ENCODE assay signal across 31 mouse cellular contexts in genomic region chr4:154055482-154055881, GRCm38 (mm10). TPM values are rescaled to one million over a fixed set of nuclear protein-coding genes. Genes with fewer than 3 reads are reported as not detected.
DNase-seq lines count a peak whose midpoint lies in the region; ATAC-seq and TF ChIP-seq lines count a peak whose summit lies in the region.
"Had no signal": no experiment of that assay in that cellular context is flagged by ENCODE, and none has a peak within 500 bp of the region (broad histone marks: within the 10 kb centered on the region; RNA-seq: fewer than 3 reads in every experiment).

No protein-coding gene starts in this region.

- H3K4me1 ChIP-seq in liver, postnatal 0 days (ENCODE audit: insufficient read depth), result no peaks in the 10 kb centered on the region
- H3K4me1 ChIP-seq: hindbrain, embryonic 12.5 days; liver, embryonic 12.5 days; midbrain, embryonic 12.5 days; neural tube, embryonic 15.5 days had no signal

- ATAC-seq in liver, postnatal 0 days, result no peak
- ATAC-seq in megakaryocyte-erythroid progenitor cell, adult 5-6 weeks (replicated peaks; ENCODE audit: low FRiP score, low TSS enrichment, poor library complexity, severe bottlenecking), result no peak
- ATAC-seq: forebrain, embryonic 14.5 days; liver, embryonic 12.5 days had no signal

- no peak for TF ChIP-seq EP300 in liver, postnatal 0 days (IDR thresholded peaks at IDR 0.05; ENCODE audit: low read depth)

- TF ChIP-seq CTCF in liver, postnatal 0 days (IDR thresholded peaks at IDR 0.05; ENCODE audit: low read depth), result no peak

- no peak overlapping the region for H3K9ac ChIP-seq in liver, postnatal 0 days (replicated peaks)
- H3K9ac ChIP-seq: hindbrain, embryonic 12.5 days; limb, embryonic 13.5 days; liver, embryonic 12.5 days; midbrain, embryonic 12.5 days; neural tube, embryonic 15.5 days had no signal

- WGBS in liver, postnatal 0 days (ENCODE audit: insufficient replicate concordance), result 79% methylated on average over 7 of the region's 7 CpGs

- H3K27me3 ChIP-seq in liver, postnatal 0 days (ENCODE audit: insufficient read depth, low read length), result no peaks in the 10 kb centered on the region
- H3K27me3 ChIP-seq: midbrain, embryonic 12.5 days; neural tube, embryonic 15.5 days had no signal

- H3K4me2 ChIP-seq in liver, postnatal 0 days (ENCODE audit: low read depth, low read length), result no peak overlapping the region
- H3K4me2 ChIP-seq: hindbrain, embryonic 12.5 days; limb, embryonic 13.5 days; liver, embryonic 12.5 days; midbrain, embryonic 12.5 days; neural tube, embryonic 15.5 days had no signal

- peak; percentile 91 for DNase-seq in heart, adult 11 months
- no peak for DNase-seq in heart, adult 8-10 months (ENCODE audit: low spot score)
- DNase-seq in testis, postnatal 14 days (ENCODE audit: low spot score), result peak; percentile 78
- no peak for DNase-seq in testis, postnatal 10 days (ENCODE audit: low spot score)
- peak; percentile 17 to 33 for DNase-seq in heart, postnatal 10 days
- no peak for DNase-seq in liver, postnatal 0 days
- DNase-seq: adrenal gland, postnatal 25 days; B cell, adult 2 months; cerebellum, adult 8-10 months; gastrocnemius, postnatal 25 days; kidney, adult 18-20 months; kidney, postnatal 4 days; layer of hippocampus, adult 9-11 months; lung, adult 2 months; lung, postnatal 14 days; spleen, adult 18-20 months; thymus, postnatal 14 days had no signal

- intact Hi-C loops in heart, postnatal 10 days (cut with DNase I), result no loop called here

- H3K27ac ChIP-seq in liver, postnatal 0 days (ENCODE audit: low read depth), result no peak overlapping the region
- H3K27ac ChIP-seq: hindbrain, embryonic 12.5 days; limb, embryonic 13.5 days; liver, embryonic 12.5 days; midbrain, embryonic 12.5 days; neural tube, embryonic 15.5 days had no signal

- no peaks in the 10 kb centered on the region for H3K36me3 ChIP-seq in liver, postnatal 0 days (replicated peaks; ENCODE audit: insufficient read depth, low read length)
- H3K36me3 ChIP-seq: hindbrain, embryonic 12.5 days; limb, embryonic 13.5 days; liver, embryonic 12.5 days; midbrain, embryonic 12.5 days; neural tube, embryonic 15.5 days had no signal

- H3K4me3 ChIP-seq in liver, postnatal 0 days (ENCODE audit: low read depth, low read length), result no peak overlapping the region
- H3K4me3 ChIP-seq: hindbrain, embryonic 12.5 days; limb, embryonic 13.5 days; liver, embryonic 12.5 days; midbrain, embryonic 12.5 days; neural tube, embryonic 15.5 days had no signal

- H3K9me3 ChIP-seq in liver, postnatal 0 days (ENCODE audit: low read length), result no peaks in the 10 kb centered on the region
- H3K9me3 ChIP-seq: hindbrain, embryonic 12.5 days; limb, embryonic 13.5 days; liver, embryonic 12.5 days; midbrain, embryonic 12.5 days; neural tube, embryonic 15.5 days had no signal

RNA-seq across cellular contexts. Expression of gene Ccdc27, which starts 13.0 kb away (rescaled TPM):
- total RNA-seq in heart, adult 8-10 months (2022), result not detected
- total RNA-seq in heart, postnatal 10 days (2021), result not detected
- polyA plus RNA-seq in liver, postnatal 0 days (2015; fragmentation: Nextera tagmentation; extraction: Ambion mirVana), result not detected in 2 replicates
- not detected in 2 replicates for total RNA-seq in megakaryocyte-erythroid progenitor cell, adult 5-6 weeks (2014; fragmentation: Nextera tagmentation)
- total RNA-seq in megakaryocyte-erythroid progenitor cell, adult 5-6 weeks (2017), result not detected in 2 replicates
- total RNA-seq: adrenal gland, postnatal 25 days; gastrocnemius, postnatal 25 days; left cerebral cortex, adult 18-20 months; left cerebral cortex, postnatal 25 days; megakaryocyte progenitor cell, adult 5-6 weeks; MEL had no signal
- polyA plus RNA-seq: brain, embryonic 14.5 days; forebrain, embryonic 14.5 days; frontal cortex, adult 2 months; heart, embryonic 14.5 days; hindbrain, embryonic 12.5 days; limb, embryonic 13.5 days; lung, adult 2 months; midbrain, embryonic 12.5 days; neural tube, embryonic 15.5 days had no signal

RNA-seq across cellular contexts. Expression of gene Smim1, which starts 29.5 kb away (rescaled TPM):
- 1 to 10 TPM; 4.5 to 9.7 (median 6.5) TPM for total RNA-seq in heart, adult 8-10 months (2022)
- 10 to 100 TPM in 1 of 2 experiments, 1 to 10 TPM in 1; 8.6 to 10.3 TPM for total RNA-seq in heart, postnatal 10 days (2021)
- polyA plus RNA-seq in liver, postnatal 0 days (2015; fragmentation: Nextera tagmentation; extraction: Ambion mirVana), result 86.4 and 93.6 TPM in 2 replicates
- total RNA-seq in megakaryocyte-erythroid progenitor cell, adult 5-6 weeks (2014; fragmentation: Nextera tagmentation), result 119 and 177 TPM in 2 replicates
- total RNA-seq in megakaryocyte-erythroid progenitor cell, adult 5-6 weeks (2017), result 34.2 and 58.4 TPM in 2 replicates

RNA-seq across cellular contexts. Expression of gene Lrrc47, which starts 44.0 kb away (rescaled TPM):
- total RNA-seq in heart, adult 8-10 months (2022), result 10 to 100 TPM; 30.6 to 37.7 (median 32.4) TPM
- 10 to 100 TPM; 38.6 to 42.2 TPM for total RNA-seq in heart, postnatal 10 days (2021)
- 9.4 and 11.7 TPM in 2 replicates for polyA plus RNA-seq in liver, postnatal 0 days (2015; fragmentation: Nextera tagmentation; extraction: Ambion mirVana)
- total RNA-seq in megakaryocyte-erythroid progenitor cell, adult 5-6 weeks (2014; fragmentation: Nextera tagmentation), result 30.7 and 36.8 TPM in 2 replicates
- 32.6 and 49.4 TPM in 2 replicates for total RNA-seq in megakaryocyte-erythroid progenitor cell, adult 5-6 weeks (2017)

Comparison
In these comparisons a context has a peak if more than half of its experiments do, and no peak if none do; other contexts are left out.
1. DNase-seq: peak in heart, adult 11 months (single experiment), testis, postnatal 14 days (single experiment) and heart, postnatal 10 days (2 of 2); none in heart, adult 8-10 months (single experiment), testis, postnatal 10 days (single experiment) and liver, postnatal 0 days (single experiment).